Mouse (Mus musculus) spleen, adult 2 months (tissue): Measurements from ENCODE around the gene Prkca.

Experiments
- CTCF ChIP-seq: fragments of 200-500 bp; IDR thresholded peaks from 2 replicates; pipeline ENCODE4 v1.5.1; 2011; ENCODE audit warnings: mild to moderate bottlenecking, inconsistent platforms; ENCODE audit not compliant: insufficient read depth, insufficient read length, insufficient replicate concordance; ENCODE audit errors: extremely low read depth
- POLR2A ChIP-seq: fragments of 200-500 bp; IDR thresholded peaks from 2 replicates; pipeline ENCODE4 v1.6.1; 2011; ENCODE audit warnings: low read depth, low read length, inconsistent platforms

DNA sequence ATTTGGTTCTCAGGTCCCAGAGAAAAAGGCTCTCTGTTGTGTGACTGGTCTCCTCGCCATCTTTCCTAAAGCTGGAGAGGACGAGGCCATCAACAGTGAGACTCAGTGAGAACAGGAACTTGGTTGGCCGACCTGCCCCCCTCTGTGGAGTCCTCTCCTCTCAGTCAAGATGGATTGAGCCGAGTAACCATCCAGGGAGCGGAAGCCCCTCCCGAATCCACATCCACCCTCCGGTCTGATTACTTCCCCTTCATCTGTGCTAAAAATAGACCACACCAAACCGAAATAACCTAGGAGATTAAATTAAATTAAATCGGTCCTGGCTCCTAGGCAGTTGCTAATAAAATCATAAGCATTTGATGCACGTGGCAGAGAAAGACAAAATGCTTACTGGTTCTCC, 311.2 kb downstream of the Prkca start:
- TF ChIP-seq POLR2A: no peak
- no peak for TF ChIP-seq CTCF
